Mouse (Mus musculus) CH12.LX (cell line): ENCODE data around the gene Pdhx.

Experiments used
- BHLHE40 ChIP-seq: IDR thresholded peaks from 2 replicates; pipeline ENCODE4 v1.6.1; 2011; ENCODE audit warnings: mild to moderate bottlenecking, low read depth, low read length, improper control_type of control experiment
- CTCF ChIP-seq, 2 experiments: IDR thresholded peaks in 1 of 2; conservative IDR thresholded peaks in 1 of 2; 2 replicates each; pipeline ENCODE4 v1.5.1; 2011 to 2012; ENCODE audit warnings: low read depth in 2 of 2, low read length in 2 of 2, improper control_type of control experiment in 1 of 2, inconsistent platforms in 1 of 2, mild to moderate bottlenecking in 1 of 2, moderate library complexity in 1 of 2
- EP300 ChIP-seq: IDR thresholded peaks from 2 replicates; pipeline ENCODE4 v1.6.1; 2011; ENCODE audit warnings: low read length, improper control_type of control experiment
- JUN ChIP-seq: IDR thresholded peaks from 2 replicates; pipeline ENCODE4 v1.6.1; 2011; ENCODE audit warnings: low read depth, mild to moderate bottlenecking, low read length, improper control_type of control experiment, moderate library complexity; ENCODE audit not compliant: insufficient read depth
- MAFK ChIP-seq: IDR thresholded peaks from 2 replicates; pipeline ENCODE4 v1.6.1; 2011; ENCODE audit warnings: low read length, improper control_type of control experiment; ENCODE audit not compliant: insufficient replicate concordance
- MYC ChIP-seq: IDR thresholded peaks from 2 replicates; pipeline ENCODE4 v1.6.1; 2011; ENCODE audit warnings: low read depth, mild to moderate bottlenecking, improper control_type of control experiment, low read length
- USF1 ChIP-seq: IDR thresholded peaks from 2 replicates; pipeline ENCODE4 v1.6.1; 2014; ENCODE audit warnings: low read depth, mild to moderate bottlenecking, inconsistent platforms, low read length, improper control_type of control experiment
- USF2 ChIP-seq: conservative IDR thresholded peaks from 2 replicates; pipeline ENCODE4 v1.6.1; 2011; ENCODE audit warnings: low read depth, low read length, improper control_type of control experiment

GRCm38 (mm10) chr2:103016089-103016488 lies 57.2 kb downstream of the Pdhx start:
- TF ChIP-seq CTCF (conservative IDR thresholded peaks at IDR 0.05 in 1 of 2, IDR thresholded peaks at IDR 0.05 in 1 of 2; ENCODE audit: low read depth in 2 of 2, low read length in 2 of 2) (no peak), EP300 (no peak), USF2 (no peak), JUN (no peak), USF1 (no peak), MAFK (no peak), BHLHE40 (no peak), MYC (no peak)
